Mouse (Mus musculus) lung, postnatal 0 days (tissue): ENCODE measurements around the gene Palm2. TPM values are rescaled to one million over a fixed set of nuclear protein-coding genes. Genes with fewer than 3 reads are reported as not detected.

Experiments used
- ATAC-seq: fragments of 200-750 bp; cut with Nextera tagmentation; 2 replicates; pipeline ENCODE4 v1.8.0; 2017; ENCODE audit warnings: moderate library complexity
- DNase-seq: peaks from one replicate; pipeline ENCODE4 v3.0.0-alpha.2; 2016; ENCODE audit warnings: low spot score
- H3K27ac ChIP-seq: fragments of 300-500 bp; sonication (generic); 2 replicates; pipeline ENCODE4 v1.5.1; 2014; ENCODE audit warnings: antibody characterized with exemption, mild to moderate bottlenecking, low read length, mixed read lengths
- H3K27me3 ChIP-seq: fragments of 300-500 bp; sonication (generic); replicated peaks from 2 replicates; pipeline ENCODE4 v1.6.1; 2014; ENCODE audit warnings: low read length, mixed read lengths; ENCODE audit not compliant: insufficient read depth
- H3K36me3 ChIP-seq: fragments of 300-500 bp; sonication (generic); 2 replicates; pipeline ENCODE4 v1.6.1; 2014; ENCODE audit warnings: low read length, mixed read lengths; ENCODE audit not compliant: insufficient read depth
- H3K4me1 ChIP-seq: fragments of 300-500 bp; sonication (generic); 2 replicates; pipeline ENCODE4 v1.6.1; 2014; ENCODE audit warnings: antibody characterized with exemption, low read depth, low read length, mixed read lengths; ENCODE audit not compliant: insufficient read depth
- H3K4me2 ChIP-seq: fragments of 300-500 bp; sonication (generic); replicated peaks from 2 replicates; pipeline ENCODE4 v1.6.1; 2014; ENCODE audit warnings: low read depth, mild to moderate bottlenecking, low read length, moderate library complexity, mixed read lengths
- H3K4me3 ChIP-seq: fragments of 300-500 bp; sonication (generic); 2 replicates; pipeline ENCODE4 v1.5.1; 2014; ENCODE audit warnings: low read depth, low read length
- H3K9ac ChIP-seq: fragments of 300-500 bp; sonication (generic); replicated peaks from 2 replicates; pipeline ENCODE4 v1.6.1; 2014; ENCODE audit warnings: low read depth, mild to moderate bottlenecking
- H3K9me3 ChIP-seq: fragments of 300-500 bp; sonication (generic); 2 replicates; pipeline ENCODE4 v1.6.1; 2016; ENCODE audit warnings: low read length, mixed read lengths
- CTCF ChIP-seq: IDR thresholded peaks from 2 replicates; pipeline ENCODE4 v1.5.1; 2016; ENCODE audit warnings: antibody characterized with exemption, mild to moderate bottlenecking
- EP300 ChIP-seq: IDR thresholded peaks from 2 replicates; pipeline ENCODE4 v1.6.1; 2016; ENCODE audit warnings: antibody characterized with exemption, mild to moderate bottlenecking, control low read depth
- WGBS: fragments of 180-500 bp; shearing (Covaris S2); extraction: QIAGEN DNeasy Blood & Tissue Kit; methylation state at CpG from one replicate; pipeline ENCODE4 v1.1.7; 2014; 5-methylcytosine and 5-hydroxymethylcytosine counted together
- polyA plus RNA-seq: library from polyadenylated mRNA; unstranded; fragments of >200 nt; fragmentation: Nextera tagmentation; extraction: Ambion mirVana; gene quantifications from 2 replicates; pipeline ENCODE4 v1.2.1, GENCODE M21; 2015

Gene Palm2
- polyA plus RNA-seq, 1 experiment from 2014 or later, result 1.9 TPM

DNA sequence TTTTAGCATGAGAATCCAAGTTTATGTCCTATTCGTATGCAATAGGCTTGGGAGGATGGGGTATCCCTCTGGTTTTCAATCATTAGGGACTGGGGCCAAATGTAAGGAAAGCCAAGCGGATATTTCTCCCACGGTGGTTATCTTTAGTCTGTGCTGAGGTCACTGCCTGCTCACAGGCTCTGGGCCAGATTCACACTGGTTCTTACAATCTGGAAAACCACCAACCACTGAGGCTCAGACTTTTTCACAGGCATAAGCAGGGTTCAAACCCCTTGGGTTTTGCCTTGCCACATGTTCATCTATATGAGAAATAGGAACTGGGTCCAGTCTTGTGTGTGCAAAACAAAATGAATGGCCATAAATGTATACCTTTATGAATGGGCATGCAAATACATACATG lies 90.4 kb downstream of the Palm2 start:
- H3K27ac ChIP-seq, result no peak overlapping the region
- H3K9me3 ChIP-seq, result no peaks in the 10 kb centered on the region
- ATAC-seq, result no peak
- no peaks in the 10 kb centered on the region for H3K36me3 ChIP-seq
- H3K4me1 ChIP-seq, result peaks cover 4% of the 10 kb centered on the region; the same call in 1 of the 2 replicates
- no peaks in the 10 kb centered on the region for H3K27me3 ChIP-seq
- H3K4me2 ChIP-seq, result no peak overlapping the region
- no peak overlapping the region for H3K4me3 ChIP-seq
- no peak for DNase-seq
- 61% methylated on average over 3 of the region's 3 CpGs for WGBS
- H3K9ac ChIP-seq, result no peak overlapping the region
- TF ChIP-seq EP300 (no peak), CTCF (no peak)

DNA sequence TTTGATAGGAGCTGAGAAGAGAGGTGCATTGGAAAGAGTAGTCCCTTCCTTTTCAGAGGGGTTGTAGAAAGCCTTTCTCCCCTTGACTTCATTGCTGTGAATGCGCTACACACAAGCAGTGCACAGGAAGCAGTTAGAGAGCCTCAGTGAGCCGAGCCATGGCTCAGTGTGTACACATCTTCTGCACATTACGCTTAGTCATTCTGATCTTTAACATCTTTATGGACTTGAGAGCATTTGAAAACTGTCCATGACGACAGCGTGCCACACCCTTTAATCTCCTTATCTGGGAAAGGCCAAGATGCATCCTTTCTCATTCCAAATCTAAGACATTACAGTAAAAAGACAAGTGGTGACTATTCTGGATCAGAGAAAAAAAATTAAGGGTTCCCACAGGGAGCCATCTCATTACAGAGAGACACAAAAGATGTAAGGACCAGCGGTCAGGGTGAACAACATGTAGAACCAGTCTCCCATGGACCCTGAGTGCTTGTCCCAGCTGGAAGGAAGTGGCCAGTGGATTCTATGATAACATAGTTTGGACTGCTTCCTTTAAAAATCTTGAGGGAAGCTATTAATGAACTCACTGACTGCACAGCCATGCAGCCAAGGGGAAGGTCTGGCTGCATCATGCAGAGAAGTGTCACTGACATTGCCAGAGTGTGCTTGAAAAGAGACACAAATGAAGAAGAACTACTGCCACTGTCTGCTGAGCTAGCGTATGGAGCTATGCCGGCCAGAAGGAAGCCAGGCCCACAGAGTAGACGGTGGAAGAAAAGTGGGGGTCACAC lies 91.4 kb downstream of the Palm2 start:
- Histone ChIP-seq H3K27me3 (no peaks in the 10 kb centered on the region), H3K9me3 (no peaks in the 10 kb centered on the region), H3K27ac (no peak overlapping the region), H3K4me2 (no peak overlapping the region), H3K4me3 (no peak overlapping the region), H3K4me1 (peaks cover 4% of the 10 kb centered on the region; the same call in 1 of the 2 replicates), H3K36me3 (no peaks in the 10 kb centered on the region), H3K9ac (no peak overlapping the region)
- TF ChIP-seq CTCF, result no peak
- no peak for TF ChIP-seq EP300
- DNase-seq (peak; percentile 57), ATAC-seq (peak; percentile 62)
- 49% methylated on average over 9 of the region's 9 CpGs for WGBS

DNA sequence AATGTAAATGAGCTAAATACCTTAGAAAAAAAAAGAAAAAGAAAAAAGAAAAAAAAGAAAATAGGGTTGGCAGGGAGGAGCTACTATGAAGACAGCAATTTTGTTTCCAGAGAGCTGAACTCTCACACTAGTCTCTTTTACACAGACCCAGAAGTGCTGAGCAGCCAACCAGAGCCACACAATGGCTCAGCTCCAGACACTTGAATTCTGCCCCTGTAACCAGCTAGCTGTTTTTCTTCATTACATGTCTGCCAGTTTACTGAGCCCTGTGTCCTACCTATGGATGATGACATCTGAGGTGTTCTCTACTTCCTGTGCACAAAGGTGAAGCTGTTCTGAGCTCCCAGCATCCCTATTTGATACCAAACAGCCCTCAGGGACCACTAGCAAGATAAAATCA lies 94.2 kb downstream of the Palm2 start:
- TF ChIP-seq CTCF (no peak), EP300 (no peak)
- H3K4me2 ChIP-seq, result no peak overlapping the region
- DNase-seq (no peak), ATAC-seq (no peak)
- no peaks in the 10 kb centered on the region for H3K27me3 ChIP-seq
- H3K36me3 ChIP-seq, result no peaks in the 10 kb centered on the region
- no peak overlapping the region for H3K27ac ChIP-seq
- no peak overlapping the region for H3K4me3 ChIP-seq
- peaks cover 4% of the 10 kb centered on the region; the same call in 1 of the 2 replicates for H3K4me1 ChIP-seq
- no peak overlapping the region for H3K9ac ChIP-seq
- H3K9me3 ChIP-seq, result no peaks in the 10 kb centered on the region

DNA sequence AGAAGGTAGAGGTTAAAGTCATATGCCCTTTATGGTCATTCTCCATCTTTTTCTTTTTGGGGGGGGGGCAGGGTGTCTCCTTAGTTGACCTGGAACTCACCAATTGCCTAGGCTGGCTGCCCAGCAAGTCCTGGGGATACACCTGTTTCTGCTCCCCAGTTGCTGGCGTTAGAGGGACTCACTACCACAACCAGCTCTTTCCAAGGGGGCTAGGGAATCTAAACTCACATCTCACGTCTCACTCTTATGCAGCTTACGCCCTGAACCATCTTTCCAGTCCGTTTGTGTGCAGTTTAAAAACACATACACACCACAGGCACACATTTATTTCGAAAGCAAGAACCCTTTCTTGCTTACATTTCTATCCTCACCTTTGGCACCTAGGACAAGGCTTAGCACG lies 99.6 kb downstream of the Palm2 start:
- DNase-seq (no peak), ATAC-seq (no peak)
- H3K9me3 ChIP-seq, result no peaks in the 10 kb centered on the region
- no peak overlapping the region for H3K9ac ChIP-seq
- no peak for TF ChIP-seq EP300
- no peak for TF ChIP-seq CTCF
- WGBS, result 71% methylated on average over 6 of the region's 6 CpGs
- H3K27ac ChIP-seq, result no peak overlapping the region
- no peaks in the 10 kb centered on the region for H3K27me3 ChIP-seq
- H3K4me2 ChIP-seq, result no peak overlapping the region
- no peak overlapping the region for H3K4me3 ChIP-seq
- no peaks in the 10 kb centered on the region for H3K36me3 ChIP-seq
- peaks cover 3% of the 10 kb centered on the region; the same call in 1 of the 2 replicates for H3K4me1 ChIP-seq

DNA sequence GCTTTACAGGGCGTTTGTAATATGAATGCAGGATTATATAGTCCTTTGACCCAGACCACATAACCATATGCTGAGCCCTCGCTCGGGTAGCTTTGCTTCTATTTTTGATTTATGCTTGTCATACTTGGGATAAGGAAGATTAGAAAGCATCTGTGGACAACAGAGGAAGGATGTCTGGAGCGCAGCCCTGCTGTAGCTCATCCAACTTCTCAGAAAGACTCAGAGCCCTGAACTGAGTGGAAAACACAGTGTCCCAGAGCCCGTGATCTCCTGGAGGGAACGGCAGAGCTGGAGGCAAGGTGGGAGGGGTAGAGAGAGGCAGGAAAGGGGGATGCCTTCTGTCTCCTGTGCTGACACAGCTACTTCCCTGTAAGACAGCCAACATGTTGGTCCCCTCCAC lies 100.2 kb downstream of the Palm2 start:
- H3K9me3 ChIP-seq, result no peaks in the 10 kb centered on the region
- no peak overlapping the region for H3K4me2 ChIP-seq
- no peak overlapping the region for H3K27ac ChIP-seq
- H3K36me3 ChIP-seq, result no peaks in the 10 kb centered on the region
- H3K9ac ChIP-seq, result no peak overlapping the region
- ATAC-seq, result no peak
- no peak overlapping the region for H3K4me3 ChIP-seq
- peaks cover 3% of the 10 kb centered on the region; the same call in 1 of the 2 replicates for H3K4me1 ChIP-seq
- no peak for DNase-seq
- WGBS, result 39% methylated on average over 6 of the region's 6 CpGs
- H3K27me3 ChIP-seq, result no peaks in the 10 kb centered on the region
- TF ChIP-seq EP300, result no peak
- no peak for TF ChIP-seq CTCF

DNA sequence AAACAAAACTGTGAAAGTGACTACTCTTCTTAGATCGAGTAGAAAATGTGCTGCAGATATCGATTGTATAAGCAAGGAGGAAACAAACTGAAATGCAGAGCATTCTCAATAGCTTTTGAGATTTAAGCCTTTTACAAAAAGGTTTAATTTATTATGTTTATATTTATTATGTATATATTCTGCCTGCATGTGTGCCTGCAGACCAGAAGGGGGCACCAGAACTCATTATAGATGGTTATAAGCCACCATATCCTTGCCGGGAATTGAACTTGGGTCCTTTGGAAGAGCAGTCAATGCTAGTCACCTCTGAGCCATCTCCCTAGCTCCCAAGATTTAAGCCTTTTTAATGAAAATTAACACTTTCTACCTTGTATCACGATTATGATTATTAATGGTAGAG lies 101.0 kb downstream of the Palm2 start:
- TF ChIP-seq CTCF, result peak; percentile 36
- no peak for TF ChIP-seq EP300
- ATAC-seq, result no peak
- Histone ChIP-seq H3K4me3 (no peak overlapping the region), H3K4me2 (no peak overlapping the region), H3K4me1 (peaks cover 3% of the 10 kb centered on the region; the same call in 1 of the 2 replicates), H3K27ac (no peak overlapping the region), H3K9ac (no peak overlapping the region), H3K36me3 (no peaks in the 10 kb centered on the region), H3K27me3 (no peaks in the 10 kb centered on the region), H3K9me3 (no peaks in the 10 kb centered on the region)
- no peak for DNase-seq
- 86% methylated on average over 4 of the region's 4 CpGs for WGBS
